28 mouse cellular contexts compared by ENCODE assay signal in the genomic region with DNA sequence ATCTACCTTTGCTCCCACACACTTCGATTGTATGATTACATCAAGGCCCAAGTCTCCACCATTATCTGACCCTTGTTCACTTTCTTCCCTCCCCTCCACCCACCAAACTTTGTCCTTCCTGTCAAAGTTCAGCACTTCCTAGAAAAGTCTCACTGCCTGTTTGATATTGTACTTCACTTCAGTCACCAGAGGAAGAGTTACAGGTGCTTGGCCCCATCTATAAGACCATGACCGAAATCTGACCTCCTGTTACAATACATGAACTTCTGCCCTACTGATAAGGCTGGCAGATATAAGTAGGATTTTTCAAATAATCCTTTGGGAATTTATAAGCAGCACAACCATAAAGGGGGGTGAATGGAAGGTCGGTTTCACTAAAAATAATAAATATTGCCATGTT.
DNase-seq lines count a peak whose midpoint lies in the region; ATAC-seq and TF ChIP-seq lines count a peak whose summit lies in the region.
"Had no signal": no experiment of that assay in that cellular context is flagged by ENCODE, and none has a peak within 500 bp of the region (broad histone marks: within the 10 kb centered on the region; RNA-seq: fewer than 3 reads in every experiment).

No protein-coding gene starts in this region.

- no peak overlapping the region for H3K9ac ChIP-seq in lung, embryonic 14.5 days
- no peak overlapping the region for H3K9ac ChIP-seq in stomach, embryonic 15.5 days
- no peak overlapping the region for H3K9ac ChIP-seq in stomach, postnatal 0 days (ENCODE audit: low read length)
- H3K9ac ChIP-seq: embryonic facial prominence, embryonic 12.5 days; forebrain, embryonic 15.5 days; heart, embryonic 13.5 days; hindbrain, embryonic 15.5 days; liver, embryonic 14.5 days; midbrain, embryonic 13.5 days; neural tube, embryonic 13.5 days had no signal

- ATAC-seq in lung, embryonic 14.5 days (ENCODE audit: insufficient read depth) = 0 out of 2 replicates have a peak, but pooled peaks have one; percentile 31
- ATAC-seq in stomach, embryonic 15.5 days (ENCODE audit: insufficient read depth, low FRiP score, low read depth) = 0 out of 2 replicates have a peak, but pooled peaks have one; percentile 16
- ATAC-seq in stomach, postnatal 0 days (ENCODE audit: low FRiP score, low TSS enrichment) = no peak
- ATAC-seq: forebrain, embryonic 15.5 days; inflammation-experienced regulatory T-cells, adult 6 months; midbrain, embryonic 13.5 days had no signal

- H3K4me2 ChIP-seq in lung, embryonic 14.5 days = no peak overlapping the region
- no peak overlapping the region for H3K4me2 ChIP-seq in stomach, embryonic 15.5 days
- H3K4me2 ChIP-seq in stomach, postnatal 0 days (replicated peaks; ENCODE audit: low read depth) = no peak overlapping the region
- H3K4me2 ChIP-seq: embryonic facial prominence, embryonic 12.5 days; forebrain, embryonic 15.5 days; heart, embryonic 13.5 days; hindbrain, embryonic 15.5 days; midbrain, embryonic 13.5 days; neural tube, embryonic 13.5 days had no signal

- DNase-seq in kidney, adult 2 months = peak; percentile 68
- DNase-seq in kidney, postnatal 4 days = no peak
- DNase-seq in lung, embryonic 14.5 days = peak; percentile 46
- DNase-seq in lung, postnatal 4 days = no peak
- DNase-seq in stomach, postnatal 0 days (ENCODE audit: low spot score) = no peak
- peak; percentile 56 for DNase-seq in yolk sac, embryonic 10.5 days (ENCODE audit: low spot score)
- no peak for DNase-seq in cerebellum, postnatal 14 days
- DNase-seq: B cell, adult 2 months; cerebellum, adult 2 months; cerebellum, postnatal 25 days; gastrocnemius, adult 2 months; heart, adult 2 months; heart, postnatal 10 days; layer of hippocampus, postnatal 36 days; left cerebral cortex, postnatal 4 days; right cerebral cortex, postnatal 4 days had no signal

- 56% methylated on average over 3 of the region's 3 CpGs for WGBS in kidney, adult 2 months
- 11% methylated on average over 3 of the region's 3 CpGs for WGBS in lung, embryonic 14.5 days
- WGBS in stomach, embryonic 15.5 days = 18% methylated on average over 3 of the region's 3 CpGs
- WGBS in stomach, postnatal 0 days = 25% methylated on average over 3 of the region's 3 CpGs

- H3K36me3 ChIP-seq in kidney, adult 2 months (ENCODE audit: control insufficient read depth, insufficient read depth, low read length) = no peaks in the 10 kb centered on the region
- H3K36me3 ChIP-seq in lung, embryonic 14.5 days (ENCODE audit: insufficient read depth) = no peaks in the 10 kb centered on the region
- no peaks in the 10 kb centered on the region for H3K36me3 ChIP-seq in stomach, embryonic 15.5 days
- no peaks in the 10 kb centered on the region for H3K36me3 ChIP-seq in stomach, postnatal 0 days (ENCODE audit: control insufficient read depth, insufficient read depth, low read length)
- H3K36me3 ChIP-seq: embryonic facial prominence, embryonic 12.5 days; forebrain, embryonic 10.5 days; forebrain, embryonic 15.5 days; heart, embryonic 13.5 days; hindbrain, embryonic 10.5 days; hindbrain, embryonic 15.5 days; midbrain, embryonic 13.5 days; neural tube, embryonic 13.5 days had no signal

- no peaks in the 10 kb centered on the region; the same call in 1 of the 2 replicates for H3K4me1 ChIP-seq in kidney, adult 2 months (ENCODE audit: control insufficient read depth, insufficient read depth, low read length)
- peaks cover 9% of the 10 kb centered on the region; the same call in 1 of the 2 replicates for H3K4me1 ChIP-seq in lung, embryonic 14.5 days (ENCODE audit: insufficient read depth)
- H3K4me1 ChIP-seq in stomach, embryonic 15.5 days = no peaks in the 10 kb centered on the region
- no peaks in the 10 kb centered on the region for H3K4me1 ChIP-seq in stomach, postnatal 0 days (replicated peaks; ENCODE audit: control insufficient read depth, insufficient read depth)
- H3K4me1 ChIP-seq: forebrain, embryonic 15.5 days; hindbrain, embryonic 15.5 days; midbrain, embryonic 13.5 days; neural tube, embryonic 13.5 days had no signal

- no peak overlapping the region for H3K4me3 ChIP-seq in kidney, adult 2 months (ENCODE audit: insufficient read depth, low read depth, low read length)
- H3K4me3 ChIP-seq in lung, embryonic 14.5 days (ENCODE audit: low read depth, low read length) = no peak overlapping the region
- no peak overlapping the region for H3K4me3 ChIP-seq in stomach, embryonic 15.5 days (replicated peaks)
- no peak overlapping the region for H3K4me3 ChIP-seq in stomach, postnatal 0 days (ENCODE audit: low read depth, low read length)
- H3K4me3 ChIP-seq: embryonic facial prominence, embryonic 12.5 days; forebrain, embryonic 10.5 days; forebrain, embryonic 15.5 days; gastrocnemius, adult 2 months; heart, adult 2 months; heart, embryonic 13.5 days; hindbrain, embryonic 10.5 days; hindbrain, embryonic 15.5 days; midbrain, embryonic 13.5 days; neural tube, embryonic 13.5 days had no signal

- H3K27ac ChIP-seq in kidney, adult 2 months (ENCODE audit: insufficient read depth, low read depth, low read length) = no peak overlapping the region
- no peak overlapping the region for H3K27ac ChIP-seq in lung, embryonic 14.5 days (ENCODE audit: low read depth)
- H3K27ac ChIP-seq in stomach, embryonic 15.5 days = no peak overlapping the region
- no peak overlapping the region for H3K27ac ChIP-seq in stomach, postnatal 0 days (replicated peaks)
- H3K27ac ChIP-seq: embryonic facial prominence, embryonic 12.5 days; forebrain, embryonic 10.5 days; forebrain, embryonic 15.5 days; gastrocnemius, adult 2 months; heart, adult 2 months; heart, embryonic 13.5 days; hindbrain, embryonic 10.5 days; hindbrain, embryonic 15.5 days; liver, embryonic 14.5 days; macrophage; midbrain, embryonic 13.5 days; neural tube, embryonic 13.5 days had no signal

- no peak for TF ChIP-seq POLR2A in kidney, adult 2 months (IDR thresholded peaks at IDR 0.05; ENCODE audit: low read depth, low read length)

- no peak for TF ChIP-seq EP300 in stomach, postnatal 0 days (optimal IDR thresholded peaks at IDR 0.05)

- no peaks in the 10 kb centered on the region for H3K9me3 ChIP-seq in lung, embryonic 14.5 days (ENCODE audit: low read depth, low read length)
- no peaks in the 10 kb centered on the region for H3K9me3 ChIP-seq in stomach, embryonic 15.5 days
- H3K9me3 ChIP-seq in stomach, postnatal 0 days (ENCODE audit: control insufficient read depth, low read length) = no peaks in the 10 kb centered on the region
- H3K9me3 ChIP-seq: embryonic facial prominence, embryonic 12.5 days; forebrain, embryonic 10.5 days; forebrain, embryonic 15.5 days; heart, embryonic 13.5 days; hindbrain, embryonic 10.5 days; hindbrain, embryonic 15.5 days; midbrain, embryonic 13.5 days; neural tube, embryonic 13.5 days had no signal

- TF ChIP-seq CTCF in kidney, adult 2 months (conservative IDR thresholded peaks at IDR 0.05; ENCODE audit: insufficient read depth, insufficient read length, low read depth, low read length) = no peak
- no peak for TF ChIP-seq CTCF in lung, embryonic 14.5 days (IDR thresholded peaks at IDR 0.05; ENCODE audit: low read depth)
- TF ChIP-seq CTCF in stomach, postnatal 0 days (IDR thresholded peaks at IDR 0.05; ENCODE audit: low read depth) = no peak

- no peaks in the 10 kb centered on the region for H3K27me3 ChIP-seq in kidney, adult 2 months (replicated peaks; ENCODE audit: control insufficient read depth, insufficient read depth, low read length)
- no peaks in the 10 kb centered on the region for H3K27me3 ChIP-seq in lung, embryonic 14.5 days (ENCODE audit: insufficient read depth, low read length)
- no peaks in the 10 kb centered on the region for H3K27me3 ChIP-seq in stomach, embryonic 15.5 days (replicated peaks)
- no peaks in the 10 kb centered on the region for H3K27me3 ChIP-seq in stomach, postnatal 0 days (ENCODE audit: control insufficient read depth, insufficient read depth, low read length)
- H3K27me3 ChIP-seq: embryonic facial prominence, embryonic 12.5 days; forebrain, embryonic 15.5 days; heart, embryonic 13.5 days; hindbrain, embryonic 15.5 days; midbrain, embryonic 13.5 days; neural tube, embryonic 13.5 days had no signal

Comparison
In these comparisons a context has a peak if more than half of its experiments do, and no peak if none do; other contexts are left out.
1. DNase-seq: peak in kidney, adult 2 months (single experiment), lung, embryonic 14.5 days (single experiment) and yolk sac, embryonic 10.5 days (single experiment); none in kidney, postnatal 4 days (0 of 2), lung, postnatal 4 days (0 of 2), stomach, postnatal 0 days (single experiment) and cerebellum, postnatal 14 days (0 of 2).